Mouse (Mus musculus) heart, embryonic 10.5 days (tissue): ENCODE data around the gene B3gnt6. TPM values are rescaled to one million over a fixed set of nuclear protein-coding genes. Genes with fewer than 3 reads are reported as not detected.

Experiments used
- DNase-seq: peaks from one replicate; pipeline ENCODE4 v3.0.0-alpha.2; 2017; ENCODE audit warnings: low spot score
- H3K27ac ChIP-seq: fragments of 300-500 bp; sonication (generic); 2 replicates; pipeline ENCODE4 v1.5.1; 2016; ENCODE audit warnings: mild to moderate bottlenecking
- H3K27me3 ChIP-seq: fragments of 300-500 bp; sonication (generic); 2 replicates; pipeline ENCODE4 v1.6.1; 2016; ENCODE audit warnings: mild to moderate bottlenecking; ENCODE audit not compliant: poor library complexity, insufficient read depth, severe bottlenecking
- H3K36me3 ChIP-seq: fragments of 300-500 bp; sonication (generic); 2 replicates; pipeline ENCODE4 v1.6.1; 2016; ENCODE audit warnings: mild to moderate bottlenecking, moderate library complexity
- H3K4me1 ChIP-seq: fragments of 300-500 bp; sonication (generic); 2 replicates; pipeline ENCODE4 v1.6.1; 2016; ENCODE audit warnings: mild to moderate bottlenecking
- H3K4me3 ChIP-seq: fragments of 300-500 bp; sonication (generic); 2 replicates; pipeline ENCODE4 v1.5.1; 2016; ENCODE audit warnings: mild to moderate bottlenecking, moderate library complexity
- H3K9me3 ChIP-seq: fragments of 300-500 bp; sonication (generic); 2 replicates; pipeline ENCODE4 v1.6.1; 2016; ENCODE audit warnings: mild to moderate bottlenecking, moderate library complexity
- WGBS: fragments of 180-500 bp; shearing (Covaris S2); methylation state at CpG from one replicate; pipeline ENCODE4 v1.1.7; 2016; 5-methylcytosine and 5-hydroxymethylcytosine counted together
- polyA plus RNA-seq: library from polyadenylated mRNA; unstranded; fragments of >200 nt; fragmentation: Nextera tagmentation; extraction: Ambion mirVana; gene quantifications from 2 replicates; pipeline ENCODE4 v1.2.1, GENCODE M21; 2016

Gene B3gnt6
- polyA plus RNA-seq, 1 experiment from 2014 or later, result not detected

DNA sequence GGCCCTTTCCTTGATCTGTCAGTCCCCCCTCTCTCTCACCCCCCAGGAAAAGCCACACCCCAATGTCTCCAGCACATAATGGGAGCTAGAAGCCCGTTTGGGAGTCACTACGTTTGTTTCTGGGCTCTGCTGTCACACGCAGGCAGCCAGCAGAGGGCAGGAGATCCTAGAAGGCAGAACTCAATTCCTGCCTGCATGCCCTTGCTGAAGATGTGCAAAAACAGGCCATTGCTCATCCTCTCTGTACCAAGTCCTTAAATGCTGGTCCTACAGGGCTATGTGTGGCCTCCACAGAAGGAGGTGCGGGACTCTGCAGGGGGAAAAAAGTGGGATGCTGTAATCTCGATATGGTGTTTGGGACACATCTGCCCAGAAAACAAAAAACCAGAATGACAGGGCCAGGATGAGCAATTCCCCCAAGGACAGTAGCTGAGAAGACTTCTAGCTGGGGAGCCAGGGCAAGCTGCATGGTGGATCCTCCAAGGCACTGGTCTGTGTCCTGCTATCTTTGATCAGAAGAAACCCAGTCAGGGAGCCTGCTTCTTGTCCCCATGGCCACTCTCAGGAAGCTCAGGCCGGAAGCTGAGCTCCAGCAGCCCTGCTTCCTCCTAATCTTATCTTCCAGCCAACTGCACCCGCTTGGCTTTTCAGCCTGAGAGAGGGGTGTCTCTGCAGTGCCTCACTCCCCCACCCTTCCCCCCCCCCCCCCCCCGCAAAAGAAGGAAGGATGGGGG lies 43.6 kb downstream of the B3gnt6 start:
- H3K4me3 ChIP-seq, result peak overlapping the region; percentile 20; the same call in 1 of the 2 replicates
- H3K27me3 ChIP-seq, result no peaks in the 10 kb centered on the region
- DNase-seq, result peak; percentile 92
- no peaks in the 10 kb centered on the region for H3K36me3 ChIP-seq
- WGBS, result 9% methylated on average over 7 of the region's 8 CpGs
- H3K9me3 ChIP-seq, result no peaks in the 10 kb centered on the region
- peaks cover 80% of the 10 kb centered on the region for H3K4me1 ChIP-seq
- peak overlapping the region; percentile 74 for H3K27ac ChIP-seq

DNA sequence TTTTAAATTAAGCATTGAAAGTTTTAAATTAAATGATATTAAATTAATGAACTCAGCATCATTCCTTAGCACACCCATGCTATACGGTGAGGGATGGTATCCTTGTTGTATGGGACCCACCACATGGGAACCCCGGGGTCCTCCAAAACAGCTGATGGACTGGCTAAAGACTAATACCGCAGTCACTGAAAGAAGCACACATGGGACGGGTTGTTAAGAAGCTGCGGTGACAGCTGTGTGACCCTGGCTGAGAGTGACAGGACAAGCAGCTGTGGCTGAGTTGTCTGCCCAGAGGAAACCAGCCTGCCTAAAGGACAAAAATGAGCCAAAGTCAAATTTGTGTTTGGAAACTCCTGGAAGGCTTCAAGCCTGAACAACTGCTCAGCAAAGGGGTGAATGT lies 45.4 kb downstream of the B3gnt6 start:
- Histone ChIP-seq H3K4me3 (no peak overlapping the region), H3K27ac (no peak overlapping the region), H3K9me3 (no peaks in the 10 kb centered on the region), H3K36me3 (no peaks in the 10 kb centered on the region), H3K4me1 (peaks cover 80% of the 10 kb centered on the region), H3K27me3 (no peaks in the 10 kb centered on the region)
- WGBS, result 61% methylated on average over 5 of the region's 5 CpGs
- DNase-seq, result no peak

DNA sequence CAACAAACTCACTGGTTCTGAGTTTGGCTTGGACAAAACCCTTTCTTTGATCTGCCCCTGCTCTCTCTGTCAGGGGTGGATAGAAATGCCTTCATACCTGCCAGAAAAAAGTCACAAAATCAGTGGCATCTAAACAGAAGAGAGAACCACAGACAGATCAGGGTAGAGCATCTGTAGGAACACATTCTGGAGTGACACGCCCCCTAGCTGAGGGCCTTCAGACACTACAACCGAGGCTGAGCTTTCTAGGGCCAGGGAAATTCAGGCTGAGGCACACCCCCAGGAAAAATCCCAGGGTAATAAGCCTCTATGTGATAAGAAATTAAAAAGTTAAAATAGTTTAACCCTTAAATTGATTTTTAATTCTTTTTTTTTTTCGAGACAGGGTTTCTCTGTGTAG lies 45.9 kb downstream of the B3gnt6 start:
- Histone ChIP-seq H3K27ac (no peak overlapping the region), H3K4me1 (peaks cover 80% of the 10 kb centered on the region), H3K9me3 (no peaks in the 10 kb centered on the region), H3K4me3 (no peak overlapping the region), H3K36me3 (no peaks in the 10 kb centered on the region), H3K27me3 (no peaks in the 10 kb centered on the region)
- 42% methylated on average over 3 of the region's 3 CpGs for WGBS
- DNase-seq, result no peak

DNA sequence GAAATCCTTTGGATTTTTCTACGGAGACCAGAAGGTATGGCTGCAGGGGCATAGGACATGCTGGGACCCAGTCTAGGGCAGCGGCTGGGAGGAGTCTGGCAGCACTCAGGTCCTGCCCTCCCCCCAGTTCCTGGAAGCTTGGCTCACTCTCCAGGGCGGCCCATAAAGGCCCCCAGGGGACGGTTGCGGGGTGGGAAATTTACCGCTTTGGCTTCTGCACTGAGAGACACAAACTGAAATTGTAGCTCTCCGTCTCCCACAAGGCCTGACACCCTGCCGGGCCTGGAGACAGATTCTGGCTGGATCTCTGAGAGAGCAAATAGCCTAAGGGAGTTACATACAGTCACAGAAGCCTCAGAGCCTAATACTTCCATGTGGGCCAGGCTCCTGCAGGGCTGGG lies 46.9 kb downstream of the B3gnt6 start:
- peaks cover 81% of the 10 kb centered on the region for H3K4me1 ChIP-seq
- 55% methylated on average over 8 of the region's 8 CpGs for WGBS
- no peaks in the 10 kb centered on the region for H3K9me3 ChIP-seq
- no peak for DNase-seq
- H3K27ac ChIP-seq, result peak overlapping the region; percentile 56; the same call in 1 of the 2 replicates
- no peaks in the 10 kb centered on the region for H3K36me3 ChIP-seq
- H3K4me3 ChIP-seq, result no peak overlapping the region
- no peaks in the 10 kb centered on the region for H3K27me3 ChIP-seq

DNA sequence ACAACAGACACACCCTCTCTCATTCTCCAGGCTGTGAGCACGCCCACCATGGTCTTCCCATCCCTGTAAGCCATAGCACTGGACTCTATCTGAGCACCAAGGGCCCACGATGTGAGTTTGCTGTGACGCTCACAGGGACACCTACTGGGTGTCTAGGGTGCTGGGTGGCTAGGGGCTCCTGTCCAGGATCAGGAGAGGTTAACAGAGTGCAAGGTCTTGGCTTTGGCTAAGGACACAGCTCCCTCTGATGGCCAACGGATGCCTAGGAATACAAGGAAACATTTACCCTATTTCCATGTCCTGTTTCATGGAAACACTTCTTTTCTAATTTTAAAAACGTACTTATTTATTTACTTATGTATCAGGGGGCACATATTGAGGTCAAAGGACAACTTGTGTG lies 48.8 kb downstream of the B3gnt6 start:
- WGBS, result 24% methylated on average over 5 of the region's 5 CpGs
- no peak for DNase-seq
- H3K27ac ChIP-seq, result peak overlapping the region; percentile 81
- no peak overlapping the region for H3K4me3 ChIP-seq
- H3K27me3 ChIP-seq, result no peaks in the 10 kb centered on the region
- H3K4me1 ChIP-seq, result peaks cover 79% of the 10 kb centered on the region
- no peaks in the 10 kb centered on the region for H3K9me3 ChIP-seq
- H3K36me3 ChIP-seq, result no peaks in the 10 kb centered on the region

DNA sequence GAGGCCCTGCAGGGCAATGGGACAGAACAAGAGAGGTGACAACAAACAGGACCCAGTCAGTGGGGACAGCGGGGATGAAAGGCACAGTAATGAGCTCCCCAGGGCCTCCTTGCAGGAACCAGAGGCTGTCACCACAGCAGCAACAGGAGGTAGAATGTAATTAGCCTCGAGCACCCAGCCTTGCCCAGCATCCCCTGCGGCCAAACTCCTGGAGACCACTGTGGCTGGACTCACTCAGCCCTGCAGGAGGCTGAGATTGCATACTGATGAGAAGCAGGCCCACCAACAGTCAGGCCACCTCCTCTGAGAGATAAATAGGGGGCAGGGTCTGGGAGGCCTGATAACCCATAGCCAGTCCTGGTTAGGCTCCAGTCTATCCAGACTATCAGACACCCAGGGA lies 49.5 kb downstream of the B3gnt6 start:
- Histone ChIP-seq H3K9me3 (no peaks in the 10 kb centered on the region), H3K4me3 (no peak overlapping the region), H3K36me3 (no peaks in the 10 kb centered on the region), H3K4me1 (peaks cover 81% of the 10 kb centered on the region), H3K27ac (peak overlapping the region; percentile 81), H3K27me3 (no peaks in the 10 kb centered on the region)
- 12% methylated on average over 3 of the region's 3 CpGs for WGBS
- DNase-seq, result peak; percentile 86

DNA sequence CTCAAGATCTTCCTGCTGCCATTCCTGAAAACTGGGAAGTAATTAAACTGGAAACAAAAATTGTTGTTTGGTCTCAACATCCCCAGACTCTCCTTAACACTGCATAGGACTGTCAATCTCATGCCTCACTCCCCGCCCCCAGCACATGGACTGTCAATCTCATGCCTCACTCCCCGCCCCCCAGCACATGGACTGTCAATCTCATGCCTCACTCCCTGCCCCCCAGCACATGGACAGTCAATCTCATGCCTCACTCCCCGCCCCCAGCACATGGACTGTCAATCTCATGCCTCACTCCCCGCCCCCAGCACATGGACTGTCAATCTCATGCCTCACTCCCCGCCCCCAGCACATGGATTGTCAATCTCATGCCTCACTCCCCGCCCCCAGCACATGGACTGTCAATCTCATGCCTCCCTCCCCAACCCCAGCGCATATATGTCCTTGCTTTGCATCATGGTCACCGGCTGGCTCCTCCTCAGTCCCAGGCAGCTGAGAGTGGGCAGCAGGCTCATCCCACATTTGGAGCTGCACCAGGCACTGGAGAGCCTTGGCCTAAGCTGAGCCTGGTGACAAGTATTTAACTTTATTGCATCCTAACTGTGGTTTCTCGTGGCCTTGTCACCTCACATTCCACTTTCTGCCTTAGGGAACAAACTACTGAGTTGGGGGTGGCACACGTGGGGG lies 50.4 kb downstream of the B3gnt6 start:
- 62% methylated on average over 10 of the region's 10 CpGs for WGBS
- Histone ChIP-seq H3K4me1 (peaks cover 80% of the 10 kb centered on the region), H3K27me3 (no peaks in the 10 kb centered on the region), H3K4me3 (no peak overlapping the region), H3K27ac (peak overlapping the region; percentile 81), H3K36me3 (no peaks in the 10 kb centered on the region), H3K9me3 (no peaks in the 10 kb centered on the region)
- no peak for DNase-seq

DNA sequence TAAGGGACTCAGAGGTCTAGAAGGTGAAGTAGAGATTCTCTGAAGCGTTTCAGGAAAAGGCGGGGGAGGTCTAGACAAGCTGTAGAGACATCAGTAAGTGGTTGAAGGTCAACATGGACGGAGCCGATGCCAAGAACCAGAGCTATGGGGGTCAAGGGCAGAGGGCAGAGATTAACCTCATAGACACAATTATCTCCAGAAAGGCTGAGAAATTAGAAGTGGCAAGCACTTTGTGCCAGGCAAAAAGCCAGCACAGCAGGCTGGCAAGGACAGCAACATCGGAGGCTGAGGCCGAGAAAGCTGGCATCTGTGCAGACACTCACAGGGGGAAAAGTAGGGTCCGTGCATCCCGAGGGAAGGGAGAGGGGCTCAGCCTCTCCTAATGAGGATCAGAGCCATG lies 51.5 kb downstream of the B3gnt6 start:
- H3K27me3 ChIP-seq, result no peaks in the 10 kb centered on the region
- no peak overlapping the region for H3K4me3 ChIP-seq
- no peaks in the 10 kb centered on the region for H3K36me3 ChIP-seq
- 0 out of 2 replicates have a peak overlapping the region, but pooled peaks have one; percentile 12 for H3K27ac ChIP-seq
- no peaks in the 10 kb centered on the region for H3K9me3 ChIP-seq
- peaks cover 82% of the 10 kb centered on the region for H3K4me1 ChIP-seq
- WGBS, result 79% methylated on average over 8 of the region's 8 CpGs
- no peak for DNase-seq

DNA sequence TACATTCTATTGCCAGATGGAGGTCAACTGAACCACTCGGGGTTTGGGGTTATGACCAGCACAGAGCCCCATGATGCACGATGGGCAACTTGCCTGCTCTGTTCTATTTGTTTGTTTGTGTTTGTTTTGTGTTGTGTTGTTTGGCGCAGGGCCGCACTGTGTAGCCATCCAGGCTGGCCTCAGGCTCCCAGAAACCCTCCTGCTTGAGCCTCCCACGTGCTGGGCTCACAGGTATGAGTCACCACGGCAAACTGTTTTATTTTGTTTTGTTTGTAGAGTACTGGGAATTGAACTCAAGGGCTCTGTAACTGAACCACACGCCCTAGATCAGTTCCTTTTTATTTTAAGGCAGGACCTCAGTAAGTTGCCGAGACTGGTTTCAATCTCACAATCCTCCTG lies 52.8 kb downstream of the B3gnt6 start:
- no peak for DNase-seq
- WGBS, result 78% methylated on average over 8 of the region's 8 CpGs
- Histone ChIP-seq H3K27me3 (no peaks in the 10 kb centered on the region), H3K4me1 (peaks cover 82% of the 10 kb centered on the region), H3K36me3 (no peaks in the 10 kb centered on the region), H3K4me3 (no peak overlapping the region), H3K27ac (no peak overlapping the region), H3K9me3 (no peaks in the 10 kb centered on the region)

DNA sequence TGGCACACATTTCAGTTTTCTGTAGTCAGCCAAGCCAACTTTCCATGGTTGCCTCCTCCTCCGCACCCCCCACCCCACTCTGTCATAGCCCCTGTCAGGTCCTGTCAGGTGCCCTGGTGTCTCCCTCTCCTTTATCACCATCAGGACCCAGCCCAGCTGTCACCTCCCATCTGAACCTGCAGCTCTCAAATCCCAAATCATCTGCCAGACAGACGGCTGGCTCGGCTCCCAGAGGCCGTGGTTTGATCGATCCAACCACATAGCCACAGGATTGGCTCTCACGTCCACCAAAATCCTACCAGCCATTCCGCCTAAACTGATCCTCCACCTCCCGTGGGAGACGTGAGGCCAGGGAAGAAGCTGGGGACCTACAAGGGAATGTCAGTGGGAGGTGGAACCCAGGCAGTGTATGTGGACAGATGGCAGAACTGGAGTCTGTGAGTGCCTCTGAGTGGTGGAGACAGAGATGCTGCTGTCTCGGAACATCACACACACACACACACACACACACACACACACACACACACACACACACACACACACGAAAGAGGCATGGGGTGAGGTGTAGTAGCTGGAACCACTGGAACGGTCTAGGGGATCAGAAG lies 53.3 kb downstream of the B3gnt6 start:
- no peak for DNase-seq
- Histone ChIP-seq H3K4me3 (no peak overlapping the region), H3K4me1 (peaks cover 84% of the 10 kb centered on the region), H3K27ac (no peak overlapping the region), H3K27me3 (no peaks in the 10 kb centered on the region), H3K9me3 (no peaks in the 10 kb centered on the region), H3K36me3 (no peaks in the 10 kb centered on the region)
- 79% methylated on average over 12 of the region's 12 CpGs for WGBS

DNA sequence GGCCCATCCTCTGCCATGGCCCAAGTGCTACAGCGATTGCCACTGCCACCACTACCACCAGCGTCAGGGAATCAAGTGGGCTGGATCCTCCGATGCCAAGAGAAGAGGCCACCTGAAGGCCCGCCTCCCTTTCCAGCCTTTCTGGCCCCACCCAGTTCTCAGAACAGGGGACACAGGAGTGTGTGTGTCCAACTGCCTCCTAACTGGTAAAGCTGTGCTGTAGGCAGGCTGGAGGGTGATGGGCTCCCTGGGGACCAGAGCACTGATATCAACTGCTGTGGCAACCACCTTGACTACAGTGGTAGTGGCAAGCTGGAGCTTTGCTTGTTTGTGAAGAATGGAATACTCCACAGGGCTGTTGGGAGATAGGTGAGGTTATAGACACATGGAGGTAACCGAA lies 53.9 kb downstream of the B3gnt6 start, which contains the start of gene Omp:
TSS of gene Omp (minus strand) at position 101 of the 400 bp plus-strand sequence.
- no peak for DNase-seq
- Histone ChIP-seq H3K27me3 (no peaks in the 10 kb centered on the region), H3K36me3 (no peaks in the 10 kb centered on the region), H3K4me3 (no peak within 1 kb of the TSS), H3K4me1 (peaks cover 84% of the 10 kb centered on the region), H3K9me3 (no peaks in the 10 kb centered on the region), H3K27ac (peak within 1 kb of the TSS; percentile 12; the same call in 1 of the 2 replicates)
- WGBS, result 84% methylated on average over 5 of the region's 5 CpGs

DNA sequence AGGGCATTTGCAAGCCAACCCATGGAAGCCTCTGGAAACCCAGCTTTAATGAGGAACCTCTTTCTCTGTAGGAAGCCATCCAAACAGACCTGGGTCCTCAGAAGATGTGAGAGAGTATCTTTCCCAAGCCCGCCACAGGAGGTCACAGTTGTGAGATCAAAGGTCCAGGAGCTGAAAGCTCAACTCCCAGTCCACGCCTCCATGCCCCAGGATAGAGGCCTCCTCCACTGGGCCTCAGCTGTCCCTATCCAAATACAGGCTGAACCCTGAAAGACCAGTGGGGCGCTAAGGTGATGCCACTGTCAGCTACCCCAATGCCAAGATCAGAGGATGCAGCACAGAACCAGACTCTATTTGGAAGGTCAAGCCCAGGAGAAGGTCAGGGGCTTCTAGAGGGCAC lies 56.6 kb downstream of the B3gnt6 start:
- H3K36me3 ChIP-seq, result no peaks in the 10 kb centered on the region
- WGBS, result 79% methylated on average over 3 of the region's 3 CpGs
- H3K27ac ChIP-seq, result peak overlapping the region; percentile 4
- no peak for DNase-seq
- H3K27me3 ChIP-seq, result no peaks in the 10 kb centered on the region
- peaks cover 81% of the 10 kb centered on the region for H3K4me1 ChIP-seq
- no peaks in the 10 kb centered on the region for H3K9me3 ChIP-seq
- no peak overlapping the region for H3K4me3 ChIP-seq
